Mouse (Mus musculus): ENCODE data around the gene Mad1l1. TPM values are rescaled to one million over a fixed set of nuclear protein-coding genes. Genes with fewer than 3 reads are reported as not detected.

Gene Mad1l1
- polyA plus RNA-seq, 1 experiment from 2014 or later, result 33.2 TPM

DNA sequence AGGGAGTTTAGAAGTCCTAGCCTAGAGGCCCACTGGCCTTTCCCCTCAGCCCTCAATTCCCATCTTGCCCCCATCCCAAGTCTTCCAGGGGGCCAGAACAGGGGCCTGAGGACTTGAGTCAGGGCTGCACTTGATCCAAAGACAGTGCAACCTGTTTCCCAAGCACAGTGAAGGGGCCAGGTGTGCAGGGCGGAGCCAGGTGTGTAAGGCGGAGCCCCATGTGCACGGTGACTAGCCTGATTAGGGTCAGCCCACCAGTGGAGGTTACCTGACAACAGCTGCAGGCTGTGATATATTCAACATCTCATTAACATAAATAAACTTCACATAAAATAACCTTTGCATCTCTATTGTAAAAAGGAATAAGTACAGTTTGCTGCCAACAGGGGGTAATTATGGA is 280.3 kb downstream of the Mad1l1 start:
- no peaks in the 10 kb centered on the region for H3K36me3 ChIP-seq
- whole genome bisulfite sequencing, result 91% methylated on average over 3 of the region's 3 CpGs
- no peak overlapping the region for H3K4me2 ChIP-seq
- H3K27ac ChIP-seq, result no peak overlapping the region
- H3K27me3 ChIP-seq, result 0 out of 2 replicates have a peak, but pooled peaks cover 4% of the 10 kb centered on the region
- H3K4me3 ChIP-seq, result no peak overlapping the region
- no peak overlapping the region for H3K9ac ChIP-seq
- no peaks in the 10 kb centered on the region for H3K9me3 ChIP-seq
- H3K4me1 ChIP-seq (replicated peaks), result peaks cover 28% of the 10 kb centered on the region
- ATAC-seq (ENCODE audit: low FRiP score), result no peak

DNA sequence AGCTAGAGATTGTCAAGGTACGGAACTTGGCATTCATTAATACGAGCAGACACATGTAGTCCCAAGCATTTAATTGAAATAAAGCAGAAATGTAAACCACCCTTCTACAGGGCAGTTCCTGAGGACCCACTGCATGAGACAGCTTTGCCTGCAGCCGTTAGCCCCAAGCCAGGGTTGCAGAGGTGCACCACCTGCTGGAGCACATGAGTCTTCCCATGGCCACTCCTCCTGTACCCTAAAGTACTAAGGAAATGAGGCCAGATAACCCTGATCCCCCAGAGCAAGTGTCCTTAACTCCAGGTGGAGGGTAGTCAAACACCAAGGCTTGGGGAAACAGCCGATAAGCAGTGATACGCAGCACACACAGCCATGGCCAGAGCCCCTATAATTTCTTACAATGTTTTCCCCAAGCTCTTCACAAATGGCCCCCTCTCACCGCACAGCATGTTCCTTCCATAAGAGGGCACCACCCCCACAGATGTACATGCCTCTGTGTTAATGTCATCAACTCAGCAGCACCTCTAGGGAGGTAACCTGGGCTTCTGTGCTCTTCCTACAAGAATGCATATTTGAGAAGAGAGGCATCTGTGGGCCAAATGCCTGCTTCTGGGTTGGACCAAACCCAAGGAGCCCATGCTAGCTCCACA is 283.6 kb downstream of the Mad1l1 start:
- 91% methylated on average over 6 of the region's 6 CpGs for WGBS
- H3K4me1 ChIP-seq (replicated peaks), result peaks cover 26% of the 10 kb centered on the region
- H3K9ac ChIP-seq, result no peak overlapping the region
- H3K4me2 ChIP-seq, result no peak overlapping the region
- no peak for ATAC-seq (ENCODE audit: low FRiP score)
- no peak overlapping the region for H3K4me3 ChIP-seq
- no peaks in the 10 kb centered on the region for H3K36me3 ChIP-seq
- no peaks in the 10 kb centered on the region for H3K27me3 ChIP-seq
- no peaks in the 10 kb centered on the region for H3K9me3 ChIP-seq
- no peak overlapping the region for H3K27ac ChIP-seq

DNA sequence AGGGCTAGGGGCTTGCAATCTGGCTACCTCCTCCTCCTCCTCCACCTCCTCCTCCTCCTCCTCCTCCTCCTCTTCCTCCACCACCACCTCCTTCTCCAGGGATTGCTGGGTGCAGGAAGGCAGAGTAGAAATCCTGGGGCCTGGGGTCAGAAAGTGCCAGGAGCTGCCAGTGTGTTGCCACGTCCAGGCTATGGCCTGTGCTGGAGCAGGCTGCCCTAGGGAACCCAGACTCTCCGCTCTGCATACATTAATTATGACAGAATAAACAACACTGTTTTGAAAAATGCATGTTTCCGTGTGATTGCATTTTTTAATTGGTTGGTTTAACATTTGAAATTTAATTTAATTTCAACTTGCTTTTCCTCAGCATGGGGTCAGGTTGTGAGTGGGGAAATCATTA is 285.7 kb downstream of the Mad1l1 start:
- H3K4me3 ChIP-seq, result no peak overlapping the region
- no peaks in the 10 kb centered on the region for H3K27me3 ChIP-seq
- ATAC-seq (ENCODE audit: low FRiP score), result no peak
- H3K4me2 ChIP-seq, result no peak overlapping the region
- WGBS, result 68% methylated on average over 3 of the region's 3 CpGs
- H3K27ac ChIP-seq, result no peak overlapping the region
- no peaks in the 10 kb centered on the region for H3K9me3 ChIP-seq
- no peaks in the 10 kb centered on the region for H3K36me3 ChIP-seq
- no peak overlapping the region for H3K9ac ChIP-seq
- H3K4me1 ChIP-seq (replicated peaks), result peaks cover 13% of the 10 kb centered on the region; the same call in 1 of the 2 replicates

DNA sequence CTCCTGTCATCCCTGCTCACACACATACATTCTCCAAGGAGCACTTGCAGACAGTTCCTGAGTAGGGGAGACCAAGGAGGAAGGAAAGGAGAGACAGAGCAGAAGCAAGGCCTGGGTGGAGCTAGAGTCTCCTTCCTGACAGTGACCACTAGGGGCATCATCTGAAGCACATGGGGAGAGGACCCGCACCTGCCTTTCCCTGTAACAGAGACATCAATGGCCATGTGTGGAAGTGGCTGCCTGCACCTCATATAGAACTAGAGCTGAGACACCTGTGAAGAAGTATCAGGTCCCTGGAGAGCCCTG is 286.4 kb downstream of the Mad1l1 start:
- 52% methylated on average over 1 of the region's 1 CpGs for WGBS
- no peak overlapping the region for H3K4me3 ChIP-seq
- no peaks in the 10 kb centered on the region for H3K27me3 ChIP-seq
- peaks cover 13% of the 10 kb centered on the region; the same call in 1 of the 2 replicates for H3K4me1 ChIP-seq (replicated peaks)
- H3K9me3 ChIP-seq, result no peaks in the 10 kb centered on the region
- H3K36me3 ChIP-seq, result no peaks in the 10 kb centered on the region
- ATAC-seq (ENCODE audit: low FRiP score), result no peak
- H3K9ac ChIP-seq, result no peak overlapping the region
- H3K4me2 ChIP-seq, result no peak overlapping the region
- no peak overlapping the region for H3K27ac ChIP-seq

DNA sequence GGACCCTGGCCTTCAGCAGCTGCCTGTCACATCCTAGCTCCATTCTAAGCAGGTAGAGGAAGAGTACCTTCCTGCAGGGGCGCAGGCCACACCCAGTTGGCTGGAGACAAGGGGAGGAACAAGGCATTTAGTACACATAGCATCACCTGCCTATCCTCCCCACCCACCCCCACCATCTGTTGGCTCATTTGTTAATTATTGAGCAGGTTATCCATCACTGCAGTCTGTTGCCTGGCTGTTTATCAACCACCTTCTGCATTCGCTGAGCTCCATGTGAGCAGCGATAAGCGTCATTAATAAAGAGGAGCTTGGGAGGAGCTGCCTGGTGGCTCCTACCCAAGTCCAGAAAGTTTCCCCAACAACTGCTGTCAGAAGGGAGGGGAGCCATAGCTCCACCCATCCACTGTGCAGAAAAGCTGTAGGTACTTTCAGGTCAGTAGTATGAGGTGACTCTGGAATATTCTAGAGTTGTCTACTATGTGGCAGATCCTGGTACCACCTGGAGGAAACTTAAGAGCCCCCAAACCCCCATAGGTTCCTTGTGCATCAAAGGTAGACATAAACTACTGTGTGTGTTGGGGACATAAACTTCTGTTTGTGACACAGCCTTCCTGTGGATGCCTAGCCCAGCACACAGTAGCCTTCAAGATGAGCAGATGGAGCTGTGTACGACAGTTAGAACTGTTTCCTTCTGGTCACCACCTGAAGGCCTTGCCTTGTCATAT is 286.9 kb downstream of the Mad1l1 start:
- no peak overlapping the region for H3K9ac ChIP-seq
- WGBS, result 86% methylated on average over 5 of the region's 5 CpGs
- H3K36me3 ChIP-seq, result no peaks in the 10 kb centered on the region
- no peaks in the 10 kb centered on the region for H3K27me3 ChIP-seq
- no peak overlapping the region for H3K4me3 ChIP-seq
- H3K27ac ChIP-seq, result no peak overlapping the region
- ATAC-seq (ENCODE audit: low FRiP score), result no peak
- no peaks in the 10 kb centered on the region for H3K9me3 ChIP-seq
- H3K4me1 ChIP-seq (replicated peaks), result peaks cover 13% of the 10 kb centered on the region; the same call in 1 of the 2 replicates
- H3K4me2 ChIP-seq, result no peak overlapping the region

DNA sequence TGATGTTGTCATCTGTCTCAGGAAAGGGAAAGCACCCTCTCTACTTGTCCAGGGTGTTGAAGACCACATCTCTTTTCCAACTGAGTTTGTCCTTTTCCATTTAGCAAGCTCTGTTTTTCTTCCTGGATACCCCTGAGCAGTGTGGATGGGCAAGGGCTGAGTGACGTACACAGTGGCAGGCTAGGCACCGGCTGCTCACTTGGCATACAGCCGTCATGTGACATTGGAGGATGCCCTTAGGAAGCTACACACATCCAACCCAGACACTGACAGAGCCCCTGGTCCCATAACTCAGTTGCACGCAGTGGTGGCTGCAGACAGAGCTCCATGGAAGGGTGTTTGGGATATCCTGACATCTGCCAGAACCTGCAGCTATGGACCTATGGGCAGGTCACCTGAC is 295.0 kb downstream of the Mad1l1 start:
- Histone ChIP-seq H3K27me3 (no peaks in the 10 kb centered on the region), H3K9ac (no peak overlapping the region), H3K36me3 (no peaks in the 10 kb centered on the region), H3K4me1 (replicated peaks) (peaks cover 48% of the 10 kb centered on the region), H3K27ac (no peak overlapping the region), H3K9me3 (no peaks in the 10 kb centered on the region), H3K4me3 (no peak overlapping the region), H3K4me2 (no peak overlapping the region)
- no peak for ATAC-seq (ENCODE audit: low FRiP score)
- WGBS, result 94% methylated on average over 4 of the region's 4 CpGs

DNA sequence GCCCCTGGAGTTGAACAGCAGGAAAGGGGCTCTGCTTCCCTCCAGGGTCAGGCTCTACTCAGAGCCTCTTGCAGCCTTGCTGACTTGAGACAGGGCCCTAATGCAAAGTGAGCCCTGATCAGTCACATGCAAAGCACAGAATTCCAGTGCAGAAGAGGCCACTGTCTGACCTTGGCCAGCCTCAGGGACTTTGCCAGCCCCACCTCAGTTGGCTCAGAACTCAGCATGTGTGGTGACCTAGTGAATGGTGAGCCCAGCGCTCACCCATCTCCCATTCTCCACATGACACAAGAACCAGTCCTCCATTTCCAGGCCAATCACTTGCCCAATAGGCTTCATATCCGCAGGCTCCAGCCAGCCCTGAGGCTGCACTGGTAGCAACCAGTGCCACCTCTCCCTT is 296.1 kb downstream of the Mad1l1 start:
- Histone ChIP-seq H3K27ac (no peak overlapping the region), H3K27me3 (no peaks in the 10 kb centered on the region), H3K9ac (no peak overlapping the region), H3K4me3 (no peak overlapping the region), H3K36me3 (no peaks in the 10 kb centered on the region), H3K9me3 (no peaks in the 10 kb centered on the region), H3K4me2 (no peak overlapping the region), H3K4me1 (replicated peaks) (peaks cover 53% of the 10 kb centered on the region)
- no peak for ATAC-seq (ENCODE audit: low FRiP score)
- WGBS, result 92% methylated on average over 2 of the region's 2 CpGs

DNA sequence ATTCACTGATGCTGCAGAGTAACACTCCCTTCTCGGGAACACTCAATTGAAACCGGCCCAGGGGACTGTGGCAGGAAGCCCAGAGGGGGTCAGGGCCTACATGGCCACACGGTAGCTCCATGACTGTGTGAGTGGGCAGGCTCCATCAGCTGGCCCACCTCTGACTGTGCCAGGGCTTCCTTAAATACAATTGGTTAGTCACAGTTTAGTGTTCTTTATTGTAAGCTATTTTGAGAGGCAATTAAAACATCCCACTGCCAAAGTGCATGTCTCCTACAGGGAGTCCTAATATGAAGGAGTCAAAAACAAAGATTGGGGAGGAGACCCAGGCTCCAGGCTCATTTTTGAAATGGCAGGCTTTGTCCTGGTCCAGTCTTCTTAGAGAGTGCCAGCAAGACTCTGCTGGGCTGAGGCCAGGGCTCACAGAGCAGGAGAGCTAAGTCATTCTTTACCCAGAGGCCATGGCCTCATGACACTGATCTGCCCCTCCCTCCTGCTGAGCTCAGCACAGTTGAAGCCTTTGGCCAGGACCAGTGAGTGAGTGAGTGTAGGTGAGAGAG is 297.3 kb downstream of the Mad1l1 start:
- Histone ChIP-seq H3K4me2 (no peak overlapping the region), H3K9me3 (no peaks in the 10 kb centered on the region), H3K36me3 (no peaks in the 10 kb centered on the region), H3K4me3 (no peak overlapping the region), H3K4me1 (replicated peaks) (peaks cover 49% of the 10 kb centered on the region), H3K27me3 (no peaks in the 10 kb centered on the region), H3K27ac (peak overlapping the region; percentile 30), H3K9ac (no peak overlapping the region)
- peak; percentile 73 for ATAC-seq (ENCODE audit: low FRiP score)
- WGBS, result 18% methylated on average over 3 of the region's 3 CpGs

DNA sequence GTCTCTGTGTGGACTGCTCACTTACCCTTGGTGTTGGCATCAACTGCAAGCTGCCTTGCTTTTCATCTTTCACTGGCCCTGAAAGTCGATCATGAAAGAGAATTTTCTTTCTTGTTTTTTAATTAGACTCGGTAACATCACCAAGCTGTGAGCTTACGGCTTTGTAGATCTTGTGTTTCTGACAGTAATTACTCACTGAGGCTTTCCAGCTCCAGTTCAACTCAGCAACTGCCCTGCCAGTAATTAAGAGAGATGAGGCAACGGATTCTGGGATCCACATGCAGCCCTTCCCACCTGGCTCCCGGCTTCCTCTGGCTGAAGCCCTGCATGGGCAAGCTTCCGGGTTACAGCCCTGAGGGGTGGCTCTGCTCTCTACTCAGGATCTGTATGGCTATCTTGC is 298.5 kb downstream of the Mad1l1 start:
- 70% methylated on average over 6 of the region's 6 CpGs for WGBS
- no peak for ATAC-seq (ENCODE audit: low FRiP score)
- Histone ChIP-seq H3K4me2 (no peak overlapping the region), H3K9ac (no peak overlapping the region), H3K27ac (no peak overlapping the region), H3K36me3 (no peaks in the 10 kb centered on the region), H3K9me3 (no peaks in the 10 kb centered on the region), H3K27me3 (no peaks in the 10 kb centered on the region), H3K4me3 (no peak overlapping the region), H3K4me1 (replicated peaks) (peaks cover 47% of the 10 kb centered on the region)

DNA sequence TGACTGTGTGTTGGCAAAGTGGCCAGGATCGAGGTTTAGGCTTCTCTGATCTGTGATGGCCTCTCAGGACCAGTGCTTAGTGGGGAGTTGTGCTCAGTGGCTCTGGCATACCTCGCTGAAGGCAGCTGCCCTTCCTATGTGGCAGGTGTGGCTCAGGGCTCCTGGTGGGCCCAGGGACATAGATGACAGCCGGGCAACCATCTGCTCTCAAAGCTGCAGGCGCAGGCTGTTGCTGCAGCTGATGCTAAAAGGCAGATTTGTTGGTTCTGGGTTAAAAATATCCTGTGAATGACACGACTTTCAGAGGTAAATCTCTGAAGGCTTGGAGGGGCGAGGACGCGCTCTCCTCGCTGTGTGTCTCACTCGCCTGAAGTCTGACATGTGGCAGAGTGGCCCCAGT is 299.6 kb downstream of the Mad1l1 start:
- no peaks in the 10 kb centered on the region for H3K27me3 ChIP-seq
- H3K4me1 ChIP-seq (replicated peaks), result peaks cover 49% of the 10 kb centered on the region
- no peak for ATAC-seq (ENCODE audit: low FRiP score)
- H3K36me3 ChIP-seq, result no peaks in the 10 kb centered on the region
- 59% methylated on average over 10 of the region's 10 CpGs for WGBS
- H3K27ac ChIP-seq, result no peak overlapping the region
- H3K9ac ChIP-seq, result no peak overlapping the region; the same call in 1 of the 2 replicates
- no peak overlapping the region for H3K4me2 ChIP-seq
- H3K9me3 ChIP-seq, result no peaks in the 10 kb centered on the region
- no peak overlapping the region for H3K4me3 ChIP-seq

DNA sequence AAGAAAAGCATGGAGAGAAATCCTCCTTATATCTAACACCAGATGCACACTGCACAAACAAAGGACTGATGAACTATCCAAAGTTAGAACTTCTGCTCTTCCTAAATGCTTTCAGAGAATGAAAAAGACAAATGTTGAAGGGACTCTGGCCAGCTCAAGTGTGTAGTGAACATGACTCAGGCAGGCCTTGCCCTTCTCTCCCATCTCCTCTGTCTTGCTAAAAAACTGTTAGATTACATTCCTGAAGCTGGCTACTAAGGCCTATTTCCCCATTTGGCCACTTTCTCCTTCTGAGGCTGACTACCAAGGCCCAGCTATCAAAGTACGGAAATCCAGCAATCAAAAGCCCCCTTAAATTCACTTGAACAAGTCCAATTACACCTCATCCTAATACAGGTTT is 301.7 kb downstream of the Mad1l1 start:
- no peak for ATAC-seq (ENCODE audit: low FRiP score)
- Histone ChIP-seq H3K9me3 (no peaks in the 10 kb centered on the region), H3K36me3 (no peaks in the 10 kb centered on the region), H3K4me2 (no peak overlapping the region), H3K4me1 (replicated peaks) (peaks cover 41% of the 10 kb centered on the region), H3K9ac (no peak overlapping the region), H3K27ac (no peak overlapping the region), H3K27me3 (no peaks in the 10 kb centered on the region), H3K4me3 (no peak overlapping the region)
- 79% methylated on average over 1 of the region's 1 CpGs for WGBS

DNA sequence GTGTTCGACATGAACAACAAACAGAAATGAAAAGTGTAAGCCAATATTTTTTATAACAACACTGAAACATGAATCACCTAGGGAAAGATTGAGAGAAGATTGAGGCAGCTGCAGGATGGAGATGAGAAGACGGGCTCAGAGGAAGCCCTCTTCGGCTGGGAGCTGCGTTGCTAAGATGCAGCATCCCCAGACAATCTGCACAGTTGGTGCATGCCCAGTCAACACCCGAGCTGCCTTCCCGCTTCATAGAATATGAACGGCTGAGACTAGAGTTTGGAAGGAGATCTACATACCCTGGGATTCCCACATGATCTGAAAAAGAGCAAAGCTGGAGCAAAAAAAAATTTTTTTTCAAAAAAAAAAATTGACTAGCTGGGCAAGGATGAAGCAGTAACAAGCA is 302.6 kb downstream of the Mad1l1 start:
- ATAC-seq (ENCODE audit: low FRiP score), result no peak
- no peaks in the 10 kb centered on the region for H3K27me3 ChIP-seq
- 81% methylated on average over 7 of the region's 7 CpGs for WGBS
- no peak overlapping the region for H3K4me2 ChIP-seq
- no peak overlapping the region for H3K27ac ChIP-seq
- no peaks in the 10 kb centered on the region for H3K36me3 ChIP-seq
- H3K9me3 ChIP-seq, result no peaks in the 10 kb centered on the region
- no peak overlapping the region for H3K9ac ChIP-seq
- no peak overlapping the region for H3K4me3 ChIP-seq
- peaks cover 38% of the 10 kb centered on the region for H3K4me1 ChIP-seq (replicated peaks)

DNA sequence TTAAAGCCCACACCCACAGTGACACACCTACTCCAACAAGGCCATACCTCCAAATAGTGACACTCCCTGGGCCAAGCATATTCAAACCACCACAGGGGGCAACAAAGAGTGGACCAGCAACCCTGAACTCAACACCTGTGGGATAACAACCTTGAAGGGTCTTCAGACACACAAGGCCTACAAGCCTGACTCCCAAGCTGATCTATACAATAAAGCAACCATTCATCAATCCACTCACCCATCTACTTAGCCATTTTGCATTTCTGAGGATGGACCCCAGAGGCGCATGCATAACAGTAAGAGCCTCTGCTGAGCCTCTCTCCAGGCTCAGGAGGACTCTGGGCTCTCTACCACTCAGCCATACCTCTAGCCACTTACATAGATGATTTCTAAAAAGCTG is 304.5 kb downstream of the Mad1l1 start:
- 97% methylated on average over 1 of the region's 1 CpGs for WGBS
- Histone ChIP-seq H3K9ac (no peak overlapping the region), H3K27me3 (no peaks in the 10 kb centered on the region), H3K9me3 (no peaks in the 10 kb centered on the region), H3K27ac (no peak overlapping the region), H3K4me3 (no peak overlapping the region), H3K4me2 (no peak overlapping the region), H3K36me3 (no peaks in the 10 kb centered on the region), H3K4me1 (replicated peaks) (peaks cover 28% of the 10 kb centered on the region)
- no peak for ATAC-seq (ENCODE audit: low FRiP score)

All from hindbrain, embryonic 13.5 days (tissue).